Mouse (Mus musculus) brown adipose tissue, adult 24 weeks (tissue): ENCODE measurements at regions not wholly inside any gene's neighbourhood (a gene's known extent, or its start where the extent isn't known, plus 50 kb on each side); places are given as distances from the start of the nearest gene placed in this dataset.

Experiments used
- H3K27ac ChIP-seq: fragments of 200-500 bp; replicated peaks from 2 replicates; pipeline ENCODE4 v1.5.1; 2012; ENCODE audit warnings: low read depth, mild to moderate bottlenecking, low read length
- H3K4me1 ChIP-seq: fragments of 200-500 bp; 2 replicates; pipeline ENCODE4 v1.6.1; 2012; ENCODE audit warnings: low read length, mixed read lengths; ENCODE audit not compliant: control insufficient read depth, insufficient read depth, insufficient read length
- H3K4me3 ChIP-seq: fragments of 200-500 bp; 2 replicates; pipeline ENCODE4 v1.5.1; 2012; ENCODE audit warnings: low read depth, mild to moderate bottlenecking, low read length, moderate library complexity; ENCODE audit not compliant: insufficient read depth

DNA sequence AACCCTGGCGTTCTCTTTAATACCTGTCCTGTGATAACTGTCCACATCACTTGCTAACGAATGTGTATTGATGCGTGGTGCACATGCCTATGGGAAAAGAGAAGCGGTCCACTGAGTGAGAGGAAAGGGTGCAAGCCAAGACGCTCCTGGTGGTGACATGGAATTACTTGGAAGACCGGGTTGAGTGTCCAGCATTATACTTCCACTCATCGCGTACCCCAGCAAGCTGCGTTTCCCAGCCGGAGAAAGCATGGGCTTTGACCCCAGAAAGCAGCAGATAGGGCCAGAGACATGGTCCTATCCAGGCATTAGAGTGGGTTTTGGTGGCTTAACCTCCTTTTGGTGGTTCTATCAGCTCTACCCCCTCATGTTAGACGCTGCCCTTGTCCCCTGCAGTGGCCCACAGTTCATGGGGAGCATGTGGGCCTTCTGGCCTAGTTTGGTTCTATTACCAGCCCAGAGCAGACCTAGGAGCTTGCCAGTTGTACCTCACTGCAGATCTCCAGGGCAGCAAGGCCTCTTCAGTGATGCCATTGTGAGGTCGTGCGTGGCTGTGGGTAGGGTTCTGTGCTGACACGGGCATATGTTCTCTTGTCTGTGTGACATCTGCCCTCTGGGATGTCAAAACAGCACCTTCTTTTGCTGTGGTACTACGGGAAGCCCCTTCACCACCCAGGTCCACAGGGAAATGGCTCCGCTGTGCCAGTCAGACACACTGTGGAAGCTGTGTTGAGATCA is 903.3 kb upstream of the Car8 start:
- H3K27ac ChIP-seq, result no peak overlapping the region
- H3K4me3 ChIP-seq, result no peak overlapping the region
- H3K4me1 ChIP-seq, result no peaks in the 10 kb centered on the region

GRCm38 (mm10) chr4:9140691-9141090 is 901.9 kb upstream of the Car8 start:
- no peaks in the 10 kb centered on the region for H3K4me1 ChIP-seq
- H3K4me3 ChIP-seq, result no peak overlapping the region
- H3K27ac ChIP-seq, result no peak overlapping the region

GRCm38 (mm10) chr4:9136657-9137056 is 897.8 kb upstream of the Car8 start:
- H3K4me1 ChIP-seq, result no peaks in the 10 kb centered on the region
- H3K27ac ChIP-seq, result no peak overlapping the region
- no peak overlapping the region for H3K4me3 ChIP-seq

GRCm38 (mm10) chr4:9136188-9136569 is 897.3 kb upstream of the Car8 start:
- H3K4me1 ChIP-seq, result no peaks in the 10 kb centered on the region
- no peak overlapping the region for H3K27ac ChIP-seq
- H3K4me3 ChIP-seq, result peak overlapping the region; percentile 24

GRCm38 (mm10) chr4:9135481-9136187 is 896.8 kb upstream of the Car8 start:
- H3K4me3 ChIP-seq, result peak overlapping the region; percentile 24
- H3K4me1 ChIP-seq, result no peaks in the 10 kb centered on the region
- no peak overlapping the region for H3K27ac ChIP-seq

- Histone ChIP-seq H3K27ac (no peak overlapping the region), H3K4me3 (no peak overlapping the region), H3K4me1 (no peaks in the 10 kb centered on the region)
Observed at GRCm38 (mm10) chr4:9133695-9134094, 894.9 kb upstream of the Car8 start.

GRCm38 (mm10) chr4:9132982-9133625 is 894.3 kb upstream of the Car8 start:
- Histone ChIP-seq H3K4me3 (no peak overlapping the region), H3K27ac (no peak overlapping the region), H3K4me1 (no peaks in the 10 kb centered on the region)

DNA sequence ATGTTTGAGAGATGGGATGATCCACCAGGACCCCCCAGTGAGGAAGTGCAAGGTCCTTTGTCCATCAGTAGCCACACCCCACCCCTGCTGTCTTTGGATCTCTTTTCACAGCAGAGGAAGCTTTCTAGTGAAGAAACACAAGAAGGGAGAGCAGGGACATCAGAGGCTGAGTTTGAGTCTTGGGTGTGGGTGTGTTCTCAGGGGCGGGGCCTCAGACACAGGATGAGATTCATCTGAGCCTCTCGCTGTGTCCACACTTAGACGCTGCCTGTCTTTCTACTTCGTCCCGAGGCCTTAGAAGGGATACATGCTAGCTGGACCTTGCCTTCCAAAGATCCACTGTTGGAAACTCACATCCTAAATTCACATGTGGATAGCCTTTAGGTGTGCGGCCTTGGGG is 893.5 kb upstream of the Car8 start:
- Histone ChIP-seq H3K4me1 (no peaks in the 10 kb centered on the region), H3K27ac (no peak overlapping the region), H3K4me3 (no peak overlapping the region)

GRCm38 (mm10) chr4:9131610-9132009 is 892.8 kb upstream of the Car8 start:
- Histone ChIP-seq H3K4me1 (no peaks in the 10 kb centered on the region), H3K4me3 (no peak overlapping the region), H3K27ac (no peak overlapping the region)

DNA sequence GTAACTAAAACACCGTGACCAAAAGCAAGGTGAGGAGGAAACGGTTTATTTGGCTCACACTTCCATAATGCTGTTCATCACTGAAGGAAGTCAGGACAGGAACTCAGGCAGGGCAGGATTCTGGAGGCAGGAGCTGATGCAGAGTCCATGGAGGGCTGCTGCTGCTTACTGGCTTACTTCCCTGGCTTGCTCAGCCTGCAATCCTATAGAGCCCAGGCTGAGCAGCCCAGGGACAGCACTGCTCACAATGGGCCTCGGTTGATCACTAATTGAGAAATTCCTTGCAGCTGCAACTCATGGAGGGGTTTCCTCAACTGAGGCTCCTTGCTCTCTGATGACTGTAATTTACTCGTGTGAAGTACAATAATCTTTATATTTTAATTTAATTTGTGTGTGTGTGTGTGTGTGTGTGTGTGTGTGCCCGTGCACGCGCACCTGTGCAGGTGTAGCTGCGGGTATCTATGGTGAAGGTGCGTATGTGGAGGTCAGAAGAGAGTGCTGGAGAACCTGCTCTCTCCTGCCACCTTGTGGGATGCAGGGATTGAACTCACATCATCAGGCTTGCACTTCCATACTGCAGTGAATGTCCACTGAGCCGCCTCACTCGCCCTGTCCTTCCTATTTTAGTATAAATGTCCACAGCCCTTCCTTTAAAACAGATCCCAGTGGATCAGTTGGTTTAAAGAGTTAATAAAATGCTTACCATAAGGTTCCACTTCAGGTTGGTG is 886.6 kb upstream of the Car8 start:
- H3K4me1 ChIP-seq, result no peaks in the 10 kb centered on the region
- H3K4me3 ChIP-seq, result no peak overlapping the region
- H3K27ac ChIP-seq, result no peak overlapping the region

GRCm38 (mm10) chr4:9124586-9125232 is 885.9 kb upstream of the Car8 start:
- H3K4me1 ChIP-seq, result no peaks in the 10 kb centered on the region
- H3K4me3 ChIP-seq, result no peak overlapping the region
- H3K27ac ChIP-seq, result no peak overlapping the region

- Histone ChIP-seq H3K4me3 (no peak overlapping the region), H3K27ac (no peak overlapping the region), H3K4me1 (no peaks in the 10 kb centered on the region)
Observed at GRCm38 (mm10) chr4:9124109-9124508, 885.3 kb upstream of the Car8 start.

DNA sequence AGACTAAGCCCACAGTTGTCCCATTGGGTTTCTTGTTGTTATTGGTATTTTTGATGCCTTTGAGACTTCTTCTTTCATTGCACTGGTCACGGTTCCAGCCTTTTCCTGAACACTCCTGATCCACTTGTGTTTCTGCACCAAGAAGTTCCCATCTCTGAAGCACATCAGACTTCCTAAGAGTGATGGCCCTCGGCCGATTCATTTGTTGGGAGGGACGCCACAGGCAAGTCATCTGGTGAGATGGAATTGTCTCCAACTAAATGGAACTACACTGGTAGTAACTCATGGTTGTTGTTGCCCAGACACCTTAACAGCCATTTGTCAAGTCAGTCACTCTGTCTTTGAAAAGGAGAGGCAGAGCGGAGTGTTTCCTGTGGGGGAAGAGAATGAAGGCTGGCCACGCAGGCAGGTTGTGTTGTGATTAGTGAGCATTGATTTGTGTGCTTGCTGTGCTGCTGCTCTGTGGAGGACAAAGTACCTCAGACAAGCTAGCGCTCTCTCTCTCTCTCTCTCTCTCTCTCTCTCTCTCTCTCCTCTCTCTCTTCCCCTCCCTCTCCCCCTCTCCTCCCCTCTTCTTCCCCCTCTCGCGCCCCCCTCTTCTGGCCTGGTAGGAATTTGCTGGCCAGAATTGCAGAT is 884.7 kb upstream of the Car8 start:
- no peak overlapping the region for H3K27ac ChIP-seq
- no peaks in the 10 kb centered on the region for H3K4me1 ChIP-seq

DNA sequence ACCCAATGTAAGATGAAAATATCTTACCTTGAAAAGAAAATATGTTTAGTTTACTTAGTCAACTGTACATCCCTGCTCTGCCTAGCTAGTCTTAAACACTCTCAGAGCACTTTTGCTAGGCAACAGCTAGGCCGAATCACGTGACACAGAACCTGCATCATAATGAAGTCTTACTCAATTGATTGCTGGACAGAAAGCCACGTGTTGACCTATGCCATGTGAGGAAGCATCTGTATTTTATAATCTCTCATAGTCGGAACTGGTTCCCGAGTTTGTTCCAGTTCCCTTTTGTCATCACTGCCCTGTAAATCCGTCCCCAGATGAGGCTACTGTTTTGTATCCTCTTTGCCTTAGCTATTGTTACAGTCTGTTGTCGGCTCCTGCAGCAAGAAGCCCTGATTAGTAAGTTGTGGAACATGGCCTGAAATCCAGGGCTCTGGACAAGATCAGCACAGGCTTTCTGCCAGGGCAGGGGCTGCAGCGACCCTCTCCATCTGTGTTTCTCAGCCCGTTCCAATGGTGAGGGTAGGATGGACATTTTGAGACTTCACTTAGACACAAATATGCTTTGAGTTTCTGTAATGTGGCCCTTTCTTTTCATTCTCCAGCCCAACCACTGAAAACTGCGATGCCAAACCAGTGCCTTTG is 883.9 kb upstream of the Car8 start:
- no peak overlapping the region for H3K4me3 ChIP-seq
- no peak overlapping the region for H3K27ac ChIP-seq
- H3K4me1 ChIP-seq, result no peaks in the 10 kb centered on the region

More for the DNA sequence above, 884.7 kb upstream of the Car8 start:
- H3K4me3 ChIP-seq, result no peak overlapping the region
